Mouse (Mus musculus) embryonic facial prominence, embryonic 15.5 days (tissue): Measurements from ENCODE around the gene Banf2. TPM values are rescaled to one million over a fixed set of nuclear protein-coding genes. Genes with fewer than 3 reads are reported as not detected.

Experiments used
- ATAC-seq: fragments of 200-750 bp; cut with Nextera tagmentation; 2 replicates; pipeline ENCODE4 v1.8.0; 2017; ENCODE audit warnings: low read depth, moderate TSS enrichment; ENCODE audit not compliant: insufficient number of reproducible peaks, low FRiP score, low TSS enrichment
- H3K27ac ChIP-seq: fragments of 300-500 bp; sonication (generic); replicated peaks from 2 replicates; pipeline ENCODE4 v1.5.1; 2015; ENCODE audit warnings: mild to moderate bottlenecking, inconsistent platforms
- H3K27me3 ChIP-seq: fragments of 300-500 bp; sonication (generic); 2 replicates; pipeline ENCODE4 v1.6.1; 2015; ENCODE audit warnings: inconsistent platforms
- H3K36me3 ChIP-seq: fragments of 300-500 bp; sonication (generic); 2 replicates; pipeline ENCODE4 v1.6.1; 2015; ENCODE audit warnings: mild to moderate bottlenecking, inconsistent platforms
- H3K4me1 ChIP-seq: fragments of 300-500 bp; sonication (generic); 2 replicates; pipeline ENCODE4 v1.6.1; 2015; ENCODE audit warnings: inconsistent platforms
- H3K4me2 ChIP-seq: fragments of 300-500 bp; sonication (generic); replicated peaks from 2 replicates; pipeline ENCODE4 v1.6.1; 2015; ENCODE audit warnings: mild to moderate bottlenecking, inconsistent platforms
- H3K4me3 ChIP-seq: fragments of 300-500 bp; sonication (generic); replicated peaks from 2 replicates; pipeline ENCODE4 v1.5.1; 2015; ENCODE audit warnings: mild to moderate bottlenecking, inconsistent platforms
- H3K9ac ChIP-seq: fragments of 300-500 bp; sonication (generic); 2 replicates; pipeline ENCODE4 v1.6.1; 2015; ENCODE audit warnings: inconsistent platforms
- H3K9me3 ChIP-seq: fragments of 300-500 bp; sonication (generic); replicated peaks from 2 replicates; pipeline ENCODE4 v1.6.1; 2016; ENCODE audit warnings: inconsistent platforms
- WGBS: fragments of 180-500 bp; shearing (Covaris S2); methylation state at CpG from one replicate; pipeline ENCODE4 v1.1.7; 2015; 5-methylcytosine and 5-hydroxymethylcytosine counted together
- polyA plus RNA-seq: library from polyadenylated mRNA; unstranded; fragments of >200 nt; fragmentation: Nextera tagmentation; extraction: Ambion mirVana; gene quantifications from 2 replicates; pipeline ENCODE4 v1.2.1, GENCODE M21; 2015

Banf2 gene
- polyA plus RNA-seq, 1 experiment from 2014 or later: not detected

DNA sequence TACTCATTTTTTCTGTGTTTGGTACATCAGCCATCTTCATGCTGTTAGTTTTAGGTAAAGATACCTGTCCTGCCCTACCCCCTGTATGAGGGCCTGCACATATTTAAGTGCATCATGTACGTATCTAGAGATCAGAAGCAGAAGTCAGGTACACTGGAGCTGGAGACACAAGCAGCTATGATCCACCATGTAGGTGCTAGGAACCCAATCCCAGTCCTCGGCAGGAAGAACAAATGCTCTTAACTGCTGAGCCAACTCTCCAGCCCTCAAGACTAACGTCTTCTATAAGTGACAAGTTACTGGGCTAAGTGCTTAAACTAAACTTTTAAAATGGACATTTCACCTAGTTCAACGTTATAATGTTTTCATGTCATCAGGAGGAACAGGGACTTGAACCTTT, 25.6 kb upstream of the Banf2 start:
- peaks cover 59% of the 10 kb centered on the region for H3K4me1 ChIP-seq

GRCm38 (mm10) chr2:144009081-144009480, 23.8 kb upstream of the Banf2 start:
- Histone ChIP-seq H3K27ac (no peak overlapping the region), H3K9ac (0 out of 2 replicates have a peak overlapping the region, but pooled peaks have one; percentile 88), H3K4me2 (peak overlapping the region; percentile 70), H3K4me3 (peak overlapping the region; percentile 99), H3K4me1 (peaks cover 55% of the 10 kb centered on the region), H3K9me3 (no peaks in the 10 kb centered on the region), H3K36me3 (peaks cover 3% of the 10 kb centered on the region; the same call in 1 of the 2 replicates), H3K27me3 (no peaks in the 10 kb centered on the region)
- 67% methylated on average over 1 of the region's 1 CpGs for WGBS
- ATAC-seq: no peak

More for the DNA sequence above, 25.6 kb upstream of the Banf2 start:
- Histone ChIP-seq H3K4me3 (no peak overlapping the region), H3K9me3 (no peaks in the 10 kb centered on the region), H3K27me3 (no peaks in the 10 kb centered on the region), H3K4me2 (no peak overlapping the region), H3K27ac (no peak overlapping the region), H3K9ac (no peak overlapping the region), H3K36me3 (peaks cover 3% of the 10 kb centered on the region; the same call in 1 of the 2 replicates)
- no peak for ATAC-seq
- 81% methylated on average over 4 of the region's 4 CpGs for WGBS

DNA sequence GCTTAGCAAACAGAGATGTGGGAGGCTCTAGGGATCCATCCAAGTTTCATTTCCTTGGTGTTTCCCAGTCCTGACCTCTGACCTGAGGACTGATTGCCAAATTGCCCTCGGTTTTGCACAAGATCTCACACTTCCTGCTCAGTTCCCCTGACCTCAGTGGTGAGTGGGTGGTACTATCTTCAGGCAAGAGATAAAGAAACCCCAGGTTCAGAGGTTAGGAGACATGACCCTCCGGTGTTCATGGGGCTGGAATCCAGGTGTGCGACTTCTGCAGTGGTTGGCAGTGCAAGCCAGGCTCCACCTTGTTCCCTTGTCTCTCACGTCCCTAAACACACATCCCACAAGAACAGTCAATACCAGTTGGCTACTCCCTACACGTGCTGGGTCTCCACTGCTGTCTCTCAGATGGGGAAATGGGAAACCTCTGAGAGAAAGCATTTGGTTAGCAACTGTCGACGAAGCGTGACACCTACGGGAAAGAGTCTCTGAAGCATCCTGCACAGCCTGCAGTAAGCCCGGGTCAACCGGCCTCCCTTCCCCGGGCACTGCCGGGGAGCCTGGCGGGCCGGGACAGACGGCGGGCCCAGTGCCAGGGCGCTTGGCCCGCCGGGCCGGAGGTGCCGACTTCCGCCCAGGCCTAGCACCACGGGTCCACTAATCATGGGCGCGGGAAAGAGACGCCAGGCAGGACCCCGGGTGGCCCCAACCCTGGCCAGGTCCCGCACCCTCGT, 23.1 kb upstream of the Banf2 start:
- WGBS: 2% methylated on average over 30 of the region's 30 CpGs
- Histone ChIP-seq H3K9me3 (no peaks in the 10 kb centered on the region), H3K4me3 (peak overlapping the region; percentile 99), H3K9ac (peak overlapping the region; percentile 88), H3K27me3 (no peaks in the 10 kb centered on the region), H3K27ac (peak overlapping the region; percentile 96), H3K36me3 (peaks cover 3% of the 10 kb centered on the region; the same call in 1 of the 2 replicates), H3K4me1 (peaks cover 60% of the 10 kb centered on the region), H3K4me2 (peak overlapping the region; percentile 70)
- no peak for ATAC-seq

DNA sequence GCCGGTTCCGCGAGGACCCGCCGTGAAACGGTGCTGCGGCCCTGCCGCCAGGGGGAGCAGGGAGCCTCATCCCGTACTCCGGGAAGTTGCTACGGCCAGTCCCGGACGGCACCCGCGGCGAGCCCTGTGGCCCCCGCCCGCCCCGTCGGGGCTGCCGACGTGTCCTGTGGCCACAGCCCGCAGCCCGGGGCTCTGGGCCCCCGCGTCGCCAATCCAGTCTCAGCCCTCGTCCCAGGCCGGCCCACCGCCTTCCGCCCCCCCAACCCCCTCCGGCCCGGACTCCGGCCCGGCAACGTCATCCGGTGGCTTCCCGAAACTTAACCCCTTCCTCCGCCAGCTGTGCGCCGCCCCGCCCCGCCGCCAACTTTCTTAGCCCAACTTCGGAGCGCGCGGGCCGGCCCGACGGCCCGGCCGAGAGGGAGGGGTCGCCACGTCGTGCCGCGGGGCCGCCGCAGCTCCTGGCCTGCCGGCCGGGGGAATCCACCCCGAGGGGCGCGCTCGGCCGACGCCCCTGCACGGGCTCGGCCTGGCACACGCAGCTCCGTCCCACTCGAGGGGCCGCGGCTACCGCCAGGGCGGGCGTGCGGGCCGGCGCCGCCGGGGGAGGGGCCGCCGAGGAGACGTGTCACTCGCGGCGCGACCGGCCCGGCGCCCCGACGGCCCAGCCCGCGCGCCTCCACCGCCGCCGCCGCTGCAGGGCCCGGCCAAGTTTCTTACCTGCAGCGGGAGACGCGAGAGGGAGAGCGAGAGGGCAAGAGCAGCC, 22.4 kb upstream of the Banf2 start:
- ATAC-seq: peak; percentile 6
- H3K27me3 ChIP-seq: no peaks in the 10 kb centered on the region
- H3K4me3 ChIP-seq: peak overlapping the region; percentile 99
- peak overlapping the region; percentile 70 for H3K4me2 ChIP-seq
- H3K4me1 ChIP-seq: peaks cover 54% of the 10 kb centered on the region
- peak overlapping the region; percentile 96 for H3K27ac ChIP-seq
- under 1% methylated on average over 88 of the region's 107 CpGs for WGBS
- H3K9ac ChIP-seq: peak overlapping the region; percentile 88
- H3K9me3 ChIP-seq: no peaks in the 10 kb centered on the region
- peaks cover 3% of the 10 kb centered on the region; the same call in 1 of the 2 replicates for H3K36me3 ChIP-seq

GRCm38 (mm10) chr2:144011080-144011551, 21.7 kb upstream of the Banf2 start, which contains the start of gene Rrbp1:
Gene Rrbp1, minus strand, starts transcription at chr2:144011263.
- Histone ChIP-seq H3K4me3 (peak within 1 kb of the TSS; percentile 99), H3K27me3 (no peaks in the 10 kb centered on the region), H3K9me3 (no peaks in the 10 kb centered on the region), H3K4me2 (peak within 1 kb of the TSS; percentile 70), H3K9ac (peak within 1 kb of the TSS; percentile 88), H3K27ac (peak within 1 kb of the TSS; percentile 96), H3K36me3 (peaks cover 3% of the 10 kb centered on the region; the same call in 1 of the 2 replicates), H3K4me1 (peaks cover 48% of the 10 kb centered on the region)
- ATAC-seq: peak; percentile 99
- WGBS: under 1% methylated on average over 45 of the region's 53 CpGs

GRCm38 (mm10) chr2:144014051-144014450, 18.8 kb upstream of the Banf2 start:
- Histone ChIP-seq H3K27me3 (no peaks in the 10 kb centered on the region), H3K36me3 (no peaks in the 10 kb centered on the region; the same call in 1 of the 2 replicates), H3K27ac (no peak overlapping the region), H3K9ac (no peak overlapping the region), H3K4me2 (no peak overlapping the region), H3K9me3 (no peaks in the 10 kb centered on the region), H3K4me3 (no peak overlapping the region), H3K4me1 (peaks cover 21% of the 10 kb centered on the region)
- 82% methylated on average over 11 of the region's 11 CpGs for whole genome bisulfite sequencing
- no peak for ATAC-seq

DNA sequence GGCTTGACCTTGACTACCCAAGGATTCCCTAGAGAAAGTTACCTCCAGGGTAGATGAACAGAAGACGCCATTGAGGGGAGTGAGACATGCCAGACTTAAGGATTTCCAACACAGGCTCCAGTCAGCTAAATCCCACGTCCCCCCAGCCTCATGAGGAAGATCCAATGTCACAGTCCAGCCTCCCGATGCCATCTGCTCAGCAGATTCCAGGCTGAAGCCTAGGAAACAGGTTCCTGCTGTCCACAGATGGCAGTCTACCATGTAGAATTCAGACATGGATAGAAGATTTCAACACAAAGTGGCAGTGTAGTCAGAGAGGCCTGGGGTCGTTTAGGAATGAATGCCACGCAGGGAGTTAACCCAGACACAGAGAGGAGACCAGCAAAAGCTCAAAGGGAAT, 18.4 kb upstream of the Banf2 start:
- no peak overlapping the region for H3K4me2 ChIP-seq
- H3K36me3 ChIP-seq: no peaks in the 10 kb centered on the region
- H3K9me3 ChIP-seq: no peaks in the 10 kb centered on the region
- no peak overlapping the region for H3K4me3 ChIP-seq
- no peak overlapping the region for H3K9ac ChIP-seq
- no peak for ATAC-seq
- peaks cover 17% of the 10 kb centered on the region for H3K4me1 ChIP-seq
- WGBS: 29% methylated on average over 5 of the region's 5 CpGs
- H3K27me3 ChIP-seq: no peaks in the 10 kb centered on the region
- H3K27ac ChIP-seq: no peak overlapping the region

DNA sequence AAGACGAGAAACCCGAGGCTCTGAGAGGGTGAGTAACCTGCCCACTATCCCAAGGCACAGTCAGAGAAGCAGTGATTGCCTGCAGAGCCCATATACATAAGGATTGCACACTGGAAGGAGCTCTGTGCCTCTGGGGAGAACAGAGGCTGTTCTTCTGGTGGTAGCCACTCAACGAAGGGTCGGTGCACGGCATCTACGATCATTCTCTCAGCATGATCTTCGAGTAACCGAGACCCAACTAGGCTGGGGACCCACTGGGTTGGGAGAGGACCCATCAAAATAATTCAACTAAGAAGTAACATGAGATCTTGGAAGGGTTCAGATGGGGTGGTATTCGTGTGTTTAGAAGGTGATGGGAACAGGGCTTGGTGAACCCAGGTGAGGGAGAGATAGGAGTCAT, 17.0 kb upstream of the Banf2 start:
- ATAC-seq: no peak
- Histone ChIP-seq H3K4me1 (peaks cover 12% of the 10 kb centered on the region), H3K27ac (no peak overlapping the region), H3K4me2 (no peak overlapping the region), H3K27me3 (no peaks in the 10 kb centered on the region), H3K9ac (no peak overlapping the region), H3K9me3 (no peaks in the 10 kb centered on the region), H3K36me3 (no peaks in the 10 kb centered on the region), H3K4me3 (no peak overlapping the region)
- WGBS: 85% methylated on average over 9 of the region's 9 CpGs

GRCm38 (mm10) chr2:144019971-144020370, 12.9 kb upstream of the Banf2 start:
- H3K4me2 ChIP-seq: no peak overlapping the region
- no peaks in the 10 kb centered on the region for H3K27me3 ChIP-seq
- H3K4me1 ChIP-seq: peaks cover 3% of the 10 kb centered on the region; the same call in 1 of the 2 replicates
- no peak overlapping the region for H3K9ac ChIP-seq
- no peak overlapping the region for H3K4me3 ChIP-seq
- 59% methylated on average over 2 of the region's 2 CpGs for WGBS
- H3K9me3 ChIP-seq: no peaks in the 10 kb centered on the region
- no peak for ATAC-seq
- H3K27ac ChIP-seq: no peak overlapping the region
- no peaks in the 10 kb centered on the region for H3K36me3 ChIP-seq

DNA sequence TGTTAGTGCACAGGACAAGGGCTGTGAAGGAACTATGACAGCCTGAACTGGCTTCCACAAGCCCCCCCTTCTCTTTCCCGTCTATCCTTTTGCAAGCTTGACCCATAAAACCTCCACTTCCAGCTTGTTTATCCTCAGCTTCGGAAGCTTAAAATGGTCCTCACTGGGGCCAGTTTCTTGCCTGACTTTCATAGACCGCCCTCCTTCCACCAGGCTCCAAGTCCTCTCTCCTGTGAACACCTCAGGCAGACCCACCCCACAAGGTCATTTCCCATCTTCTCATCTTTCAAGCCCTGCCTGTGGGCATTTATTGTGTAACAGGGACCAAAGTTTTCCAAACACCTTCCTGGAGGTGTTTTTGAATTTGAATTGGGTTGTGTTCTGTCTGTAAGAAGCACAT, 10.4 kb upstream of the Banf2 start:
- Histone ChIP-seq H3K4me3 (no peak overlapping the region), H3K4me1 (peaks cover 3% of the 10 kb centered on the region; the same call in 1 of the 2 replicates), H3K9me3 (no peaks in the 10 kb centered on the region), H3K9ac (no peak overlapping the region), H3K27me3 (no peaks in the 10 kb centered on the region), H3K36me3 (no peaks in the 10 kb centered on the region), H3K4me2 (no peak overlapping the region), H3K27ac (no peak overlapping the region)
- ATAC-seq: no peak
- whole genome bisulfite sequencing: 74% methylated on average over 3 of the region's 3 CpGs

DNA sequence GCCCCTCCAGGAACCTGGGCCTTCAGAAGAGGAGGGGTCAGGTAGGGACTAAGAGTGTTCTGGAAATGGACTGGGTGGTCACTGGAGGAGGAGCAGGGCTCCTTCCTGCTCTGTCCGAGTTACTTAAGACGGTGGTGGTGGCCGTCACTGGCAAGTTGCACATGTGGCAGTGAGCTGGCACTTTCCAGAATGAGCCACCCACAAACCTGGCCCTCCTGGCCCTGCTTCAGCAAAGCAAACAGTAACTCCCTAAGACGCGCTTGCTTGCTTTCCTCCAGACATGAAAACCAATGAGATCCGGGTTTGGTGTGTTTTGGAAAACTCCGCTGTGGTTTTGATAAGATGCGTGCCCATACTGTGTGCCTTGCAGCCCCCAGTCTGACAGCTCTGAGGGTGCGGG, 7.5 kb upstream of the Banf2 start:
- peaks cover 3% of the 10 kb centered on the region; the same call in 1 of the 2 replicates for H3K4me1 ChIP-seq
- 78% methylated on average over 9 of the region's 9 CpGs for WGBS
- no peaks in the 10 kb centered on the region for H3K36me3 ChIP-seq
- no peaks in the 10 kb centered on the region for H3K27me3 ChIP-seq
- no peak overlapping the region for H3K27ac ChIP-seq
- H3K9me3 ChIP-seq: no peaks in the 10 kb centered on the region
- no peak overlapping the region for H3K4me3 ChIP-seq
- no peak for ATAC-seq
- H3K9ac ChIP-seq: no peak overlapping the region
- no peak overlapping the region for H3K4me2 ChIP-seq
